Mouse (Mus musculus) MN1 (cell line): ENCODE results near the gene Clasp1.

Experiments
- DNase-seq: peaks from one replicate; pipeline ENCODE4 v3.0.0-alpha.2; 2016; ENCODE audit warnings: low spot score

Gene Clasp1

DNA sequence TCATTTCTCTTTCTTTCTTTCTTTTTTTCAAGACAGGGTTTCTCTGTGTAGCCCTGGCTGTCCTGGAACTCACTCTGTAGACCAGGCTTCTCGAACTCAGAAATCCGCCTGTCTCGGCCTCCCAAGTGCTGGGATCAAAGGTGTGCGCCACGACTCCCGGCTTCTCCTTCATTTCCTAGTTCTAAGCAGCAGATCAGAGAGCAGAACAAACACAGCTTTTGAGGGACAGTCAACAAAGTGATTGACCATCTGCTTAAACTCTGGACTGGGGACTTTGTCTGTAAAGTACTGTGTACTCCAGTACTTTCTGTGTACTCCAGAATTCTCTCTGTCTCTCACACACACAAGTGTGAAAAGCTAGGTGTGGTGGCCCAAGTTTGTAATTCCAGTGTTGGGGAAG lies 14.1 kb downstream of the Clasp1 start:
- DNase-seq = no peak

DNA sequence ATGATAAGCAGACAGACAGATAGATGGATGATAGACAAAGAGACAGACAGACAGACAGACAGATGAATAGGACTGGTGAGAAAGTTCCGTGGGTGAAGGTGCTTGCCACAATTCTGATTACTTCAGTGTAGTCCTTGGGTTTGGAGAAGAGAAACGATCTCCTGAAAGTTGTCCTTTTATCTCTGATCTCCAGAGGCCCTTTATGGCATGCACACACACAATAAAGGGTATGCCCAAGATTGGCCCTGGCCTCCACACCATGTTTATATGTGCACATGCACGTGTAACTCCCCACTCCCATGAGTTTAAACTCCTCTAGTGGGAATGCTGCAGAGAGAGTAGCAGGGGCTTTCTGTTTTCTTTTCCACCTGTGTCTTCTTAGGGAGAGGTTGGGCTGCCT lies 14.6 kb downstream of the Clasp1 start:
- DNase-seq = no peak

DNA sequence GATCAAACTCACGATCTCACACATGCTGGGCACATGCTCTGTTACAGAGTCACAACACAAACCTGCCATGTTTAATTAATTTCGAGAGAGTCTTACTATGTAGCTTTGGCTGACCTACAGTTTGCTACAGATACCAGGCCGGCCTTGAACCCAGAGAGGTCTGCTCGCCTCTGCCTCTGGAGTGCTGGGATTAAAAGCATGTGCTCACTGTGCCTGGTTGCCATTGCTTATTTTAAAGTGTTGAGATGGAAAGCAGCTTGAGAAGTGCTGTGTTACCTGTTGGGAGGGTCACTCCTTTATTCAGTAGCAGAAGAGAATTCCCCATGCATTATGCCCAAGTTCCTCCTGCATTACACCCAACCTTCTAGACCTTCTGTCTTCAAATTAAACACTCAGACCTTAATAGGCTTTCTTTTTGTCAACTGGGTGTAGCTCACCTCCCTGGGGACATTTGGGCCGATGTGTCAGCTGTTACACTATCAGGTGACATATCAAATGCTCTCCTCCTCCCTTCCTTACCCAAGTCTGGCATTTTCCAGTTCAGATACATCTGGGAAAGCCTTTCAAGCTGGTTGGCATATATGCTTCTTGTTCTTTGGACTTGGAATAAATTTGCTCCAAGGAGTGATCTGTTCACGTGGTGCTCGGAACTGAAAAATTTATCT lies 18.9 kb downstream of the Clasp1 start:
- DNase-seq = peak; percentile 10

DNA sequence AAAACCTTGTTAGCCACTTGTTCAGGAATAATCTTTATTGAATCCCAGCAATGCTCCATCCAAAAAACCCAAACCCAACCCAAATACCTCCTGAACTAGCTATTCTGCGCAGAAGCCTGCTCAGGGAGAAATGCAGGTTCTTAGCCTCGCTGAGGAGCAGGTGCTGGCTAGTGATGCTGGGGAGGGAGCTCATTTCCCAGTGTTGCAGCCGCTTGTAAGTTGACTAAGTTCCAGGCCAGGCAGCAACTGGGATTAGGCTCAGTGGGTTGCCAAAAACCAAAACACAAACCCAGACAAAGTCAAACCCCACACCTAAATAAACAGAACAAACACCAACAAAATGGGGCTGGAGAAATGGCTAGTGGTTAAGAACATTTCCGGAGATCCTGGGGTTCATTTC lies 20.4 kb downstream of the Clasp1 start:
- no peak for DNase-seq

DNA sequence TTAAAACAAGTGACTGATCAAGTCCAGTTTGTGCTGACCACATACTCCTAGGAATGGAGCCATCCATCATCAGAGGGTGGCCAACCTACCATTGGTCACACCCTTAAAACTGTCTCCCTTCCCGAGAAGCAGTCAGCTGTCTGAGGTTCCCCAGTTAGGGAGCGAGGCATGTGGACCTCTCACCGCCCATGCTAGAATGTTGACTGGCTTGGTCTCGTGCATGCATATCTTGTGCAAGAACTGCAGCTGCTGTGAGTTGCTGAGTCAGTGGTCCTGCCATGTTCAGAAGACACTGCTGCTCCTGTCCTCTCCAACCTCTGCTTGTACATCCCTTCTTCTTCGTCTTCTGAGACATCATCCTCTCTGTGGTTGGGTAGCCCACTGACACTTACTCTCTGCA lies 22.0 kb downstream of the Clasp1 start:
- DNase-seq = no peak

DNA sequence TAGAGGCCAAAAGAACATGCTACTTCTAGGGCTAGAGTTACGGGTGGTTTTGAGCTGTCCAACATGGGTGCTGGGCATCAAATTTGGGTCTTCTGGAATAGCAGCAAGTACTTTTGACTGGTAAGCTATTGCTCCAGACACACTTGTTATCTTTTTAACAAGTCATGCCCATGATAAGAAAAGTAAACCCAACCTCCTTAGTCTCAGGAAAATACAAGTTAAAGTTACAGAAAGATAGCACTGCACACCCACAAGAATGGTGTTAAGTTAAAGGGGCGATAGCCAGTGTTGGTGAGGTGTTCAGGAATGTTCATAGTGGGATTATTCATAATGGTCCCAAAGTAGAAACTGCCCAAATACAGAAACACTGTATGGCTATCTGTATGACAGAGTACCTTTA lies 24.3 kb downstream of the Clasp1 start:
- no peak for DNase-seq

DNA sequence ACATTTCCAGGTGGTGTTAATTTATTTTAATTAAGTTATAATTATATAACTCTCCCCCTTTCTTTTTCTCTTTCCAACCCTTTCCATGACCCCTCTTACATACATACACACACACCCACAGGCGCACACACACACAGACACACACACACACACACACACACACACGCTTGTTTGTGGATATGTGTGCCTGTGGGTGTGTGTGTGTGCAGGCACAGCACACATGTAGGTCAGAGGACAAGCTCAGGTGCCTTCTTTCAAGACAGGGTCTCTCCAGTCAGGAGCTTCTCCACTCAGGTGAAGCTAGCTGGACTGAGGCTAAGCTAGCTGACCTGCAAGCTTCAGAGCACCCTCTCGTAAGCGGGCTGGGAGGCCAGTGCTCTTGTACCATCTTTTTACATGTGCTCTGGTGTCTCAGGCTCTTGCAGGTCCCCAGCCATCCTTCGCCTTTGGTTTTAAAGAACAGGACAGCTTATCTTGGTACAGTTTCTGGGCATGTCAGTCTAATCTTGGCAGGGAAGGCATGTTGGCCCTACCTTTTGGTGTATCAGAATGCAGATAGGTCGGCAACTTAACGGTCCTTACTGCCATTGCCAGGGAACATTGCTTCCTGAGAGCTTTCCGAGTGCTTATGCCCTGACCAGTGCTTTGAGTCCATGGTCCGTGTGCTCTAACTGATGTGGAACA lies 28.3 kb downstream of the Clasp1 start:
- DNase-seq = no peak

DNA sequence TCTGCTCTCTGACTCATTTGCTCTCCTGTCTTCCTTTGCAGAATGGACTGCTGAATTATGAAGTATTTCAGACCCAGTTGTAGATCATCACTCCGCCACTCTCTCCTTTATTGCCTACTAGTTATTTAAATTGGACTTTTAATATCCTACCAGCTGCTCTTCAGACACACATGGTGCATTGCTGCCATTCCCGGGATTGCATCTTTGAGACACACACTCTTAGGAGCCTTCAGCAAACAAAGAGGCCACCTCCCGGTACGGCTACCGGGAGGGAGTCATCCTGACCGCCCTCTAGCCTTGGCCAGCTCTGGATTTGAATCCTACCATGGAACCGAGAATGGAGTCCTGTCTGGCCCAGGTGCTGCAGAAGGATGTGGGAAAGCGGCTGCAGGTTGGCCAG lies 30.5 kb downstream of the Clasp1 start:
- DNase-seq = no peak

DNA sequence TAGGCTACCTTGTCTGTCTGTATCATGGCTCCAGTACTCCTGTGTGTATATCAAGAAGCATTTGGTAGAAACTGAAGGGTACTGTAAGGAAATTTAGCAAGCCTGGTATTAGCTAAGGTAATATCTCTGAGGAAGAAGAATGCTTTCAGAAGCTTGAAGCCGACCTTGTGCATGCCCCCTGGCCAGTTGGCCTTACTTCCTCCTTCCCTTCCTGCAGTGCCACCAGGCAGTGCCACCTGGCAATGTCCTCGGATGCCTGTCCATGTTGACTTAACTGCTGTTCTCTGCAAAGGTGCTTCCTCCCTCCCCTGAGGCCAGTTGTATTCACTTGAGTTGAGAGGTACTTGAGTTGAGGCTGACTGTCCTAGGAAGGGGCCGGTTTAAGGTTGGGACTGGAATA lies 32.3 kb downstream of the Clasp1 start:
- no peak for DNase-seq

- no peak for DNase-seq
Measured at GRCm38 (mm10) chr1:118422812-118423211, 34.0 kb downstream of the Clasp1 start.

GRCm38 (mm10) chr1:118425982-118426381 lies 37.1 kb downstream of the Clasp1 start:
- no peak for DNase-seq

- DNase-seq = peak; percentile 72
Measured at GRCm38 (mm10) chr1:118428354-118429084, 39.7 kb downstream of the Clasp1 start.

GRCm38 (mm10) chr1:118431548-118431947 lies 42.7 kb downstream of the Clasp1 start:
- DNase-seq = no peak

DNA sequence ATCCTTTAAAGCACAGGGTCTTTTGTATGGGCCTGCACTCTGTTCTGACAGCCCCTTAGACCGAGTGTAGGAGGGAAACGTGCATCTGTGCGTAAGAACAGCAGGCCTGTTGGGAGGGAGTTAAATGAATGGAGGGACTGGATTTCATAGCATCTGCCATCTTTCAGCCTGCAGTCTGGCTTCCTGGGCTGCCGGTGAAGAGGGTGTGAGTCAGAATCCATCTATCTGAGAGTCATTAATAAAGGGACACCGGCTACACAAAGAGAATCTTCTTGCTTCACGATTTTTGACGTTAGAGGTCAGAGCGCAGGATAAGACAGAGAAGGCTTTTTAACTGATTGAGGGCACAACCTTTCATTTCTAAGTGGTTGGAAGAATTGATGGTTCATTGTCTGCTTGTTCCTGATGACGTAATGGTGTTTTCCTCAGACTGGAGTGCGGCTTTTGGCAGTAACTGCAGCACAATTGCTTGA lies 46.2 kb downstream of the Clasp1 start:
- peak; percentile 74 for DNase-seq

- DNase-seq = no peak
Measured at GRCm38 (mm10) chr1:118437856-118438255, 49.0 kb downstream of the Clasp1 start.

- DNase-seq = no peak
Measured at GRCm38 (mm10) chr1:118438332-118438731, 49.5 kb downstream of the Clasp1 start.

DNA sequence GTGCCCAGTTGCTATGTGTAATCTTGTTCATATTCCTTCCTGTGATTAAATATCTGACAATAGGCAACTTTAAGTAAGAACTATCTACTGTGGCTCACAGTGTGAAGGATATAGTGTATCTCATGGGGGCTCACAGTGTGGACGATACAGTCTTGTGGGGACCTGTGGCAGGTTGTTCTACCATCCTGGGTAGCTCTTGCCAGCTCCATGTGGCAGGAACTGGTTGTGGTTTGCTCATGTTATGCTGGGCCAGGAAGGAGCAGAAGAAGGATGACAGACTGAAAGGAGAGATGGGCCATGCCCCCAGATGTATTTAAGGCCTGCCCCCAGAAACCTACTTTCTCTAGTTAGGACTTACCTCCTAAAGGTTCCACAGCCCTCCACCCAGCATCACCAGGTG lies 51.7 kb downstream of the Clasp1 start:
- no peak for DNase-seq

DNA sequence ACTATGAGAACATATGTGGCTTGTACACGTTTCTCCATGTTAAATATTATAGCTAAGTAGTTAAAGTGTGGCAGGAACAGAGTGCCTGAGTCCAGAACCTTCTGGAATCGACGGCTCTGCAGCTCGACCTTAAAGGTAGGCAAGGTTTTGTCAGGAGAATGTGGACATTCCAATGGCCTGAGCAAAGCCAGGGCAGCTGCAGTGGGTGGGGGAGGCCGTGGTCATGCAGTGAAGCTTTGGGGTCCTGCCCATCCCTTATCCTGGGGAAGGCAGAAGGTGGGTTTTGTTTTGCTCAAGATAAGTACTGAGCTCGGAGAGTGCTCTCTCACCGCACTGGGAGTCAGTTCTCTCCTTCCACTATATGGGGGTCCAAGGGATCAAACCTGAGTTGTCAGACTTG lies 55.6 kb downstream of the Clasp1 start:
- no peak for DNase-seq

GRCm38 (mm10) chr1:118444988-118445387 lies 56.1 kb downstream of the Clasp1 start:
- DNase-seq = no peak

DNA sequence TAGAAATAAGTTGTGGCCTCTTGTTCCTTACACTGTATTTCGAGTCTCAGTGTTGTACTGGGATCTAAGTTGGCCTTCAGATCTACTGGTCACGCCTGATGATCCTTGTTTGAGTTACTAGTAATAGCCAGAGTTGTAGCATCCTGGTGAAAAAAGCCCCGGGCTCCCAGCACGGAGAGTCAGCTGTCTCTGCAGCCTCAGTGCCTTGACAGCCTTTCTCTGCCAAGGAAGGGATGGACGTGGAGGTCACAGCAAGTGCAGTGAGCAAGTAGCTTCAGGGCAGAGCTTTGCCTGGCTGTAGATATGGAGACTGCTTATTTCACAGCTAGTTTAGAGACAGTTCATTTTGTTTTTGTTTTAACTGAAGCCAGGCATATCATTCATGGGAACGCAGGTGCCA lies 56.6 kb downstream of the Clasp1 start:
- no peak for DNase-seq

GRCm38 (mm10) chr1:118446006-118446405 lies 57.1 kb downstream of the Clasp1 start:
- no peak for DNase-seq

GRCm38 (mm10) chr1:118447131-118447530 lies 58.3 kb downstream of the Clasp1 start:
- DNase-seq = no peak

DNA sequence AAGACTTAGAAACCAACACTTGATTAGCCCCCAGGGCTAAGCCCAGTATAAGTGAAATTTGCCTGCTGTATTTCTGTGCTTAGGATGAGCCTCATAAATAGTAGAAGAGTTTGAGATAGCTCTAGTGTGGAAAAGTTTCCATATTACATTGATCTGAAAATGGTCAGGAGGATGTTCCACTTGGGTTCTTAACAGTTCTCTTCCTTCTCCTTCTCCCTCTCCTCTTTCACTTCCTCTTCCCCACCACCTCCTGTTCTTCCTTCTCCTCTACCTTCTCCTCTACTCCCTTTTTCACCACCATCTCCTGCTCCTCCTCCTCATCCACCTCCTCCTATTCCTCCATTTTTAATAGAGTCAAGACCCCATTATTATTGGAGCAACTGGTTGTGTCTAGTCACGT lies 59.4 kb downstream of the Clasp1 start:
- DNase-seq = no peak
